23 mouse cellular contexts compared by ENCODE assay signal in genomic region chr13:75907133-75907532, GRCm38 (mm10). TPM values are rescaled to one million over a fixed set of nuclear protein-coding genes. Genes with fewer than 3 reads are reported as not detected.
DNase-seq lines count a peak whose midpoint lies in the region; ATAC-seq and TF ChIP-seq lines count a peak whose summit lies in the region.
"Had no signal": no experiment of that assay in that cellular context is flagged by ENCODE, and none has a peak within 500 bp of the region (broad histone marks: within the 10 kb centered on the region; RNA-seq: fewer than 3 reads in every experiment).

No protein-coding gene starts in this region.

- no peak for TF ChIP-seq CTCF in layer of hippocampus, adult 2 months (conservative IDR thresholded peaks at IDR 0.05)

- 54% methylated on average over 5 of the region's 5 CpGs for WGBS in kidney, embryonic 16.5 days
- 56% methylated on average over 5 of the region's 5 CpGs for WGBS in liver, embryonic 13.5 days (ENCODE audit: insufficient replicate concordance)

- peaks cover 9% of the 10 kb centered on the region; the same call in 1 of the 2 replicates for H3K4me1 ChIP-seq in kidney, embryonic 16.5 days (ENCODE audit: insufficient read depth, low read length)
- peaks cover 12% of the 10 kb centered on the region for H3K4me1 ChIP-seq in liver, embryonic 13.5 days (replicated peaks)

- H3K36me3 ChIP-seq in kidney, embryonic 16.5 days (ENCODE audit: insufficient read depth, low read length) = peaks cover 14% of the 10 kb centered on the region
- no peaks in the 10 kb centered on the region for H3K36me3 ChIP-seq in liver, embryonic 13.5 days

- no peak overlapping the region for H3K9ac ChIP-seq in kidney, embryonic 16.5 days (replicated peaks; ENCODE audit: low read length)
- no peak overlapping the region for H3K9ac ChIP-seq in liver, embryonic 13.5 days
- H3K9ac ChIP-seq: forebrain, embryonic 12.5 days; hindbrain, embryonic 12.5 days; neural tube, embryonic 15.5 days; stomach, embryonic 15.5 days had no signal

- H3K9me3 ChIP-seq in kidney, embryonic 16.5 days (ENCODE audit: low read length) = no peaks in the 10 kb centered on the region
- no peaks in the 10 kb centered on the region for H3K9me3 ChIP-seq in liver, embryonic 13.5 days (replicated peaks)
- H3K9me3 ChIP-seq: forebrain, embryonic 12.5 days; hindbrain, embryonic 12.5 days; neural tube, embryonic 15.5 days; stomach, embryonic 15.5 days had no signal

- no peaks in the 10 kb centered on the region for H3K27me3 ChIP-seq in kidney, embryonic 16.5 days (ENCODE audit: insufficient read depth, low read length)
- no peaks in the 10 kb centered on the region for H3K27me3 ChIP-seq in liver, embryonic 13.5 days
- H3K27me3 ChIP-seq: forebrain, embryonic 12.5 days; hindbrain, embryonic 12.5 days; neural tube, embryonic 15.5 days; stomach, embryonic 15.5 days had no signal

- DNase-seq in layer of hippocampus, adult 2 months (ENCODE audit: low spot score in 2 of 2) = no peak
- DNase-seq in layer of hippocampus, adult 8-10 months (ENCODE audit: low spot score in 2 of 2) = no peak
- no peak for DNase-seq in liver, embryonic 13.5 days
- peak; percentile 14 for DNase-seq in yolk sac, embryonic 10.5 days (ENCODE audit: low spot score)
- DNase-seq in embryo, embryonic 9.5 days (ENCODE audit: extremely low spot score) = no peak
- DNase-seq in right cerebral cortex, postnatal 14 days = no peak
- DNase-seq in cerebellum, postnatal 36 days = no peak
- DNase-seq: B cell, adult 2 months; cerebellum, adult 8-10 months; gastrocnemius, postnatal 10 days; heart, adult 2 months; left cerebral cortex, postnatal 4 days; lung, adult 18-20 months; lung, postnatal 36 days; thymus, adult 2 months had no signal

- ATAC-seq in kidney, embryonic 16.5 days (ENCODE audit: low FRiP score, low TSS enrichment) = peak; percentile 88
- peak; percentile 77 for ATAC-seq in liver, embryonic 13.5 days (ENCODE audit: low read depth)
- ATAC-seq: midbrain, embryonic 16.5 days had no signal

- H3K4me2 ChIP-seq in kidney, embryonic 16.5 days (replicated peaks; ENCODE audit: low read depth, low read length) = no peak overlapping the region
- no peak overlapping the region for H3K4me2 ChIP-seq in liver, embryonic 13.5 days
- H3K4me2 ChIP-seq: forebrain, embryonic 12.5 days; hindbrain, embryonic 12.5 days; neural tube, embryonic 15.5 days; stomach, embryonic 15.5 days had no signal

- H3K27ac ChIP-seq in layer of hippocampus, adult 2 months = peak overlapping the region; percentile 14; the same call in 1 of the 2 replicates
- H3K27ac ChIP-seq in kidney, embryonic 16.5 days (ENCODE audit: low read length) = no peak overlapping the region
- H3K27ac ChIP-seq in liver, embryonic 13.5 days = no peak overlapping the region
- H3K27ac ChIP-seq: forebrain, embryonic 12.5 days; heart, adult 2 months; hindbrain, embryonic 12.5 days; neural tube, embryonic 15.5 days; stomach, embryonic 15.5 days had no signal

- H3K4me3 ChIP-seq in layer of hippocampus, adult 2 months = no peak overlapping the region
- H3K4me3 ChIP-seq in kidney, embryonic 16.5 days (ENCODE audit: low read length) = no peak overlapping the region
- H3K4me3 ChIP-seq in liver, embryonic 13.5 days (replicated peaks) = no peak overlapping the region
- H3K4me3 ChIP-seq: forebrain, embryonic 12.5 days; heart, adult 2 months; hindbrain, embryonic 12.5 days; neural tube, embryonic 15.5 days; stomach, embryonic 15.5 days had no signal

RNA-seq across cellular contexts. Expression of gene Rhobtb3, which starts 36.6 kb away (rescaled TPM):
- total RNA-seq in layer of hippocampus, adult 2 months (2021) = 10 to 100 TPM; 15.9 to 16.7 TPM
- total RNA-seq in layer of hippocampus, adult 8-10 months (2022) = 10 to 100 TPM; 16.1 to 18.6 (median 17.1) TPM
- polyA plus RNA-seq in kidney, embryonic 16.5 days (2015; fragmentation: Nextera tagmentation; extraction: Ambion mirVana) = 31.2 and 32.0 TPM in 2 replicates
- polyA plus RNA-seq in liver, embryonic 13.5 days (2015; fragmentation: Nextera tagmentation; extraction: Ambion mirVana) = 3.9 and 4.6 TPM in 2 replicates

RNA-seq across cellular contexts. Expression of gene Spata9, which starts 59.8 kb away (rescaled TPM):
- total RNA-seq in layer of hippocampus, adult 2 months (2021) = under 1 TPM in 1 of 2 experiments, not detected in 1; 0.46 TPM
- not detected for total RNA-seq in layer of hippocampus, adult 8-10 months (2022)
- polyA plus RNA-seq in kidney, embryonic 16.5 days (2015; fragmentation: Nextera tagmentation; extraction: Ambion mirVana) = 0.80 and 1.0 TPM in 2 replicates
- polyA plus RNA-seq in liver, embryonic 13.5 days (2015; fragmentation: Nextera tagmentation; extraction: Ambion mirVana) = 0.73 and 0.74 TPM in 2 replicates
- total RNA-seq: common myeloid progenitor, adult 5-6 weeks; gastrocnemius, postnatal 10 days; heart, adult 2 months; left cerebral cortex, adult 18-20 months had no signal
- polyA plus RNA-seq: heart, adult 2 months; thymus, adult 2 months had no signal
